Mouse (Mus musculus): ENCODE data around the gene Gata3. TPM values are rescaled to one million over a fixed set of nuclear protein-coding genes. Genes with fewer than 3 reads are reported as not detected.

Gene Gata3
- 4.2 TPM for polyA plus RNA-seq (2015; fragmentation: Illumina TruSeq; extraction: RNeasy Lipid Tissue Mini Kit (QIAGEN cat#74804); ENCODE audit: insufficient read depth, low replicate concordance)

DNA sequence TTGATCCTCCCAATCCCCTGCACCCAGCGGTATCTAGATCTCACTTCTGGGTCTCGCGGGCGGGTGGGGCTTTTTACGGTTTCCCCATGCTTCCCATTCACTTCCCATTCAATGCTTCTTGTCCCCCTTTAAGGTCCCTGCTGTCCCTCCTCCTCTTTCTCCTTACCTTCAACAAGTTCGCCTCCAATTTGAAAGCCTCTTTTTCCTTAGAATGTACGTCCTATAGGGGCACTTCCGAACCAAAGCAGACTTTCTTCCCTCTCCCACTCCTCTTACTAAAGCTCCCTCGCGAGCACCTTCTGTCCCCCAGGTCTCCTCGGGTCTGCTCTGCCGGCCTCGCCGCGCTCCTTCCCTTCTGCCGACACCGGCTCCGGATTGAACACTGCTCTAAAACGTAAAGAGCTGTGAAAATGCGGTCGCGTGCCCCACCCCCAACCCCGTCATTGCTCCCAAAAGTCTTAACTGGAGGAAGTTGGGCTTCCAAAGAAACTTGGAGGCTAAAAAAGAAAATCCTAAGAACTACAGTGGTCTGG is at the start of gene Gata3:
Gene Gata3 (minus strand): TSS at position 384 of the 533 bp plus-strand sequence.

GRCm38 (mm10) chr2:9888913-9889650 is 752 bp downstream of the Gata3 start, which contains the start of gene 9230102O04Rik:
TSS of gene 9230102O04Rik (minus strand) at chr2:9889540.

GRCm38 (mm10) chr2:9881051-9881591 is 8.7 kb downstream of the Gata3 start, which contains the start of gene 4930412O13Rik:
TSS of gene 4930412O13Rik (plus strand) at chr2:9881252.

Other genes with a start within 250 kb of the Gata3 start
- gene 4930412O13Rik, start 8.8 kb downstream of the Gata3 start, polyA plus RNA-seq (2015; fragmentation: Illumina TruSeq; extraction: RNeasy Lipid Tissue Mini Kit (QIAGEN cat#74804); ENCODE audit: insufficient read depth, low replicate concordance), result not detected
- gene 9230102O04Rik, start 494 bp downstream of the Gata3 start, polyA plus RNA-seq (2015; fragmentation: Illumina TruSeq; extraction: RNeasy Lipid Tissue Mini Kit (QIAGEN cat#74804); ENCODE audit: insufficient read depth, low replicate concordance), result not detected
- 10.6 TPM for gene Taf3, start 158.6 kb upstream of the Gata3 start, polyA plus RNA-seq (2015; fragmentation: Illumina TruSeq; extraction: RNeasy Lipid Tissue Mini Kit (QIAGEN cat#74804); ENCODE audit: insufficient read depth, low replicate concordance)
- gene Atp5c1, start 190.5 kb upstream of the Gata3 start, polyA plus RNA-seq (2015; fragmentation: Illumina TruSeq; extraction: RNeasy Lipid Tissue Mini Kit (QIAGEN cat#74804); ENCODE audit: insufficient read depth, low replicate concordance), result 333 TPM
- gene Kin, start 190.6 kb upstream of the Gata3 start, polyA plus RNA-seq (2015; fragmentation: Illumina TruSeq; extraction: RNeasy Lipid Tissue Mini Kit (QIAGEN cat#74804); ENCODE audit: insufficient read depth, low replicate concordance), result 42.0 TPM
- not detected for gene Itih2, start 241.4 kb upstream of the Gata3 start, polyA plus RNA-seq (2015; fragmentation: Illumina TruSeq; extraction: RNeasy Lipid Tissue Mini Kit (QIAGEN cat#74804); ENCODE audit: insufficient read depth, low replicate concordance)

All from spleen, adult 10 weeks (tissue).